Mouse (Mus musculus): ENCODE measurements around the gene Ice2. TPM values are rescaled to one million over a fixed set of nuclear protein-coding genes. Genes with fewer than 3 reads are reported as not detected.

Gene Ice2
- polyA plus RNA-seq, 1 experiment from 2014 or later, result 12.9 TPM

DNA sequence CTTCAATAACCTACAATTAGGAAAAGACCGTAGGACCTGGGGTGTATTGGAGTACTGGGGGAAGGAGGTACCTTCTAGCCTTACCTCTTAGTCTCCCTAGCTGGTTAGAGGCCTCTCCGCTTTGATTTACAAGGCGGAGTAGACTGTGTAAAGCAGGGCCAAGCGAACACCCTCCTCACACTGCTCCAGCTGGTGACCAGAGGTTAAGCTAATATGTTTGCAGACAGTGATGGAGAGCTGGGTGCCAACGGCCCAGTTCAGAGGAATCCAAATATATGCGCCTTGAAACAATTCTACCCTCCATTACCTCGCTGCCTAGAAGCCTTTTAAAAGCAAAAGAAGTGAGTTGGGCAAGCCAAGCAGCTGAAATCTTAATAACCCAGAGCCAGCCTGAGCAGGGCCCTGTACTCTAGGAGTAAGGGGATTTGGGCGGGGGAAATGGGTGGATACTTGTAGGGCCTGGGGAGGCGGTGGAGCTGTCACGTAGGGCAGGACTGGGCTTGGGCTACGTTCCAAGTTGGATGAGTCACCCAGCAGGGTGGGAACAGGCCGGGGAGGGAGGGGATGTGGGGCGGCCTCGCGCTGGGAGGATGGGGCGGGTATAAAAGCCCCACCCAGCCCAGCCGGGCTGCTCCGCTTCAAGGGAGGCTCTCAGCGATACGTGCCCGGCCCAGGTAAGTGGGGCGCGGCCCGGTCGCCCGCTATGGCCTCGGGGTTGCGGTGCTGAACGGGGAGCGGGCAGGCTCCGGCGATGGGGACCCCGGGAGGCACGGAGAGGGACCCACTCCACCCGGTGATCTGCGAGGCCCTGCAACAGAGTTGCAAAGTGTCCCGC, 55.6 kb downstream of the Ice2 start, which contains the start of gene Anxa2:
Gene Anxa2 (plus strand): TSS at position 555 of the 835 bp plus-strand sequence.
- Histone ChIP-seq H3K36me3 (ENCODE audit: control insufficient read depth, insufficient read depth, low read length) (no peaks in the 10 kb centered on the region), H3K27ac (ENCODE audit: low read depth, low read length) (peak within 1 kb of the TSS; percentile 52; the same call in 1 of the 2 replicates), H3K4me2 (ENCODE audit: low read length) (peak within 1 kb of the TSS; percentile 78), H3K27me3 (replicated peaks; ENCODE audit: control insufficient read depth, insufficient read depth, low read length) (0 out of 2 replicates have a peak, but pooled peaks cover 10% of the 10 kb centered on the region), H3K9ac (ENCODE audit: low read length) (peak within 1 kb of the TSS; percentile 62), H3K4me1 (ENCODE audit: control insufficient read depth, insufficient read depth, low read length) (peaks cover 3% of the 10 kb centered on the region; the same call in 1 of the 2 replicates), H3K4me3 (ENCODE audit: low read depth, low read length) (peak within 1 kb of the TSS; percentile 37), H3K9me3 (replicated peaks; ENCODE audit: control insufficient read depth, low read length) (no peaks in the 10 kb centered on the region)
- 10% methylated on average over 32 of the region's 37 CpGs for WGBS
- DNase-seq (ENCODE audit: low spot score) (peak; percentile 89), ATAC-seq (peak; percentile 89)

DNA sequence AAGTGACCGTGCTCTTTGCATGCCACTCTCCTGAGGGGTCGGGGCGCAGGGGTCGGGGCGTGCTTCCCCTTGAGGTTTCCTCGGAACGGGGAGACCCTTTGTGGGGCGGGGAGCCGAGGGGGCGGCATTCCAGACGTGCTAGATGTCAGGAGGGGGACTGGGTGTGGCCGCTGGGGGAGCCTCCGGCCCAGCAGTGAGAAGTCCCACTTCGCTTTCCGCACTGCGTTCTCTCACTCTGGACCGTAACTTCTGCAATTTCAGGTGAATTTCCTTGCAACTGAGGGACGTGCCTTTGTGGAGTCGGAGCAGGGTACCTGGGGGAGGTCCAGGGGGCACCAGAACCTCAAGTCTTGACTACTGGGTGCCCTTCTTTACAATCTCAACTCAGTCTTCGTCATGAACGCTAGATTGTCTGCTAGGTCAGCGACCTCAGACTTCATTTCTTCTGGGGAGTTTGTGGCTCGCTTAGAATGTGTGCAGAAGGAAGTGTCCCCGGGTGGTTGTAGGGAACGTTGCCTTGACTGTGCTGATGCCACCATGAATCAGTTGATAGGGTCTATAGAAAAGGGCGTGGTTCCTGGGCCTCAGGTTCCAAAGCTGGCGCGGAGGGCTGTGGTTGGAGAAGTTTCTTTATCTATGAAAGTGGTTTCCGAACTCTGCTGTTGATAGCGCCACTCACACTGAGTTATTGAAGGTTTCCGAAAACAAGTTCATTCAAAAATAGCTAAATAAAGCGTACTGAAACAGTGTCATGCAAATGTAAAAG, 56.4 kb downstream of the Ice2 start:
- Histone ChIP-seq H3K27me3 (replicated peaks; ENCODE audit: control insufficient read depth, insufficient read depth, low read length) (0 out of 2 replicates have a peak, but pooled peaks cover 10% of the 10 kb centered on the region), H3K27ac (ENCODE audit: low read depth, low read length) (peak overlapping the region; percentile 39; the same call in 1 of the 2 replicates), H3K9ac (ENCODE audit: low read length) (peak overlapping the region; percentile 62), H3K36me3 (ENCODE audit: control insufficient read depth, insufficient read depth, low read length) (no peaks in the 10 kb centered on the region), H3K4me1 (ENCODE audit: control insufficient read depth, insufficient read depth, low read length) (peaks cover 6% of the 10 kb centered on the region; the same call in 1 of the 2 replicates), H3K9me3 (replicated peaks; ENCODE audit: control insufficient read depth, low read length) (no peaks in the 10 kb centered on the region), H3K4me2 (ENCODE audit: low read length) (peak overlapping the region; percentile 78), H3K4me3 (ENCODE audit: low read depth, low read length) (peak overlapping the region; percentile 37)
- 8% methylated on average over 30 of the region's 32 CpGs for WGBS
- peak; percentile 40; the same call in 1 of the 2 replicates for ATAC-seq
- no peak for DNase-seq (ENCODE audit: low spot score)

DNA sequence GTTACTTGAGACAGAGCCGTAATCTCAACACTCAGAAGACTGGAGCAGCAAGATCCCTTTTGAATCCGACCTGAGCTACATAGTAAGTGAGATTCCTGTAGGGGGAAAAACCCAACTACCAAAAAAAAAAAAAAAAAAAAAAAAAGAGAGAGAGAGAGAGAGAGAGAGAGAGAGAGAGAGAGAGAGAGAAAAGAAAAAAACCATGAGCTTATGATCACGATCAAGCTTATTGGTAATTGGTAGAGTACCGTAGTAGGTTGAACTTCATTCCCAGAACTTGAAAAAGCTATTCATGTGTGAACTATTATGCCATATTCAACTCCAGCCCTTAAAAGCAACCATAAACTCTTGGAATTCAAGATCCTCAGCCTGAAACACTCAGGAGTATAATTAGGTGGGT, 57.0 kb downstream of the Ice2 start:
- 0 out of 2 replicates have a peak, but pooled peaks cover 10% of the 10 kb centered on the region for H3K27me3 ChIP-seq (replicated peaks; ENCODE audit: control insufficient read depth, insufficient read depth, low read length)
- ATAC-seq, result no peak
- 61% methylated on average over 4 of the region's 4 CpGs for WGBS
- DNase-seq (ENCODE audit: low spot score), result no peak
- H3K36me3 ChIP-seq (ENCODE audit: control insufficient read depth, insufficient read depth, low read length), result no peaks in the 10 kb centered on the region
- peaks cover 9% of the 10 kb centered on the region; the same call in 1 of the 2 replicates for H3K4me1 ChIP-seq (ENCODE audit: control insufficient read depth, insufficient read depth, low read length)
- H3K9ac ChIP-seq (ENCODE audit: low read length), result no peak overlapping the region
- peak overlapping the region; percentile 78; the same call in 1 of the 2 replicates for H3K4me2 ChIP-seq (ENCODE audit: low read length)
- H3K9me3 ChIP-seq (replicated peaks; ENCODE audit: control insufficient read depth, low read length), result no peaks in the 10 kb centered on the region
- H3K4me3 ChIP-seq (ENCODE audit: low read depth, low read length), result no peak overlapping the region
- no peak overlapping the region for H3K27ac ChIP-seq (ENCODE audit: low read depth, low read length)

DNA sequence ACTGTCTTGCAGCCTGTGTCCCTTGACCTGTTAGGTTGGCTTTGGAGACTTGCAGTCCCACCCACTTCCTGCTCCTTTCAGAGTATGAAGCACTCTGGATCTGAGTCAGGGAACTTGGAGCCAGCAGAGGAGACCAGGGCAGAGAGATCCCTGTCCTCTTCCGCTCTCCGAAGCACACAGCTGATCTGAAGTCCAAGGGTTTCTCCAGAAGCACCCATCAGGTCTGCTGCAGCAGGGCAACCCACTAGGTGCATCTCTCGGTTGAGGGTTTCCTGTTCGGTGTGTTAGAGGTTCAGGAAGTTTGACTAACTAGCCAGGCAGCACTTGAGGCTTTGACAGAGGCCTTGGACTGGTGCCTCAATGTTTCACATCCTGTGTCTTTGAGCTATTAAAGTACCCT, 57.7 kb downstream of the Ice2 start:
- Histone ChIP-seq H3K27ac (ENCODE audit: low read depth, low read length) (no peak overlapping the region), H3K9ac (ENCODE audit: low read length) (no peak overlapping the region), H3K36me3 (ENCODE audit: control insufficient read depth, insufficient read depth, low read length) (no peaks in the 10 kb centered on the region), H3K9me3 (replicated peaks; ENCODE audit: control insufficient read depth, low read length) (no peaks in the 10 kb centered on the region), H3K4me1 (ENCODE audit: control insufficient read depth, insufficient read depth, low read length) (peaks cover 9% of the 10 kb centered on the region; the same call in 1 of the 2 replicates), H3K4me2 (ENCODE audit: low read length) (no peak overlapping the region; the same call in 1 of the 2 replicates), H3K4me3 (ENCODE audit: low read depth, low read length) (no peak overlapping the region), H3K27me3 (replicated peaks; ENCODE audit: control insufficient read depth, insufficient read depth, low read length) (0 out of 2 replicates have a peak, but pooled peaks cover 10% of the 10 kb centered on the region)
- no peak for DNase-seq (ENCODE audit: low spot score)
- no peak for ATAC-seq
- 86% methylated on average over 4 of the region's 4 CpGs for WGBS

DNA sequence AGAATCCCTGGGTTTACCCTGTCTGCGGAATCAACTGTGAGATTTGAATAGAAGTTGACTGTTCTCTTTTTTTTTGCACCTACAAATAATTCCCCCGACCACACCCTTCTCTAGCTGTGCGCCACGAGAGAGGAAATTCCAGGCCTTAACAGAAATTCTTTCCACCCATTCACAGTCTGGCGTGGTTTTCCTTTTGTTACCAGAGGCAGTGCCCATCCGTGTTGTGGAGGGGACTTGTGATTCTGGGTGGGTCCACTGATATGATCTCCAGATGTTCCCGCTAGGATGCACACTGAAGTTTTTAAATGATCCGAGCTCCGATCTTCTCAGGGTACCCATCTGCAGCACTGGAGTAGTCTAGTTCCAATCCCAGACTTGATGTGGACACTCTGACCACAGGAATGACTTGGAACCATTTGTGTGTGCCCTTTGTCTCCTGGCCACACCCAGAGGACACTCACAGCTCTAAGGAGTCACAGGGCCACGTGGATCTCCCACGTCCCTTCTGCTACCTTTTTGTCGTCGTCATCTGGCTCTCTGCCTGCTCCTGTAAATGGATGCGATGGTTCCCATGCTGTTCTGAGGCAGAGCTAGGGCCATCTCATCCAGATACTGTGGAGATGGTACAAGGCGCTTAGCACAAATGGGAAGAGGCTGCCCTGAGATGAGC, 58.8 kb downstream of the Ice2 start:
- Histone ChIP-seq H3K4me2 (ENCODE audit: low read length) (no peak overlapping the region), H3K9ac (ENCODE audit: low read length) (no peak overlapping the region), H3K4me1 (ENCODE audit: control insufficient read depth, insufficient read depth, low read length) (peaks cover 9% of the 10 kb centered on the region; the same call in 1 of the 2 replicates), H3K36me3 (ENCODE audit: control insufficient read depth, insufficient read depth, low read length) (no peaks in the 10 kb centered on the region), H3K27me3 (replicated peaks; ENCODE audit: control insufficient read depth, insufficient read depth, low read length) (0 out of 2 replicates have a peak, but pooled peaks cover 10% of the 10 kb centered on the region), H3K9me3 (replicated peaks; ENCODE audit: control insufficient read depth, low read length) (no peaks in the 10 kb centered on the region), H3K27ac (ENCODE audit: low read depth, low read length) (no peak overlapping the region), H3K4me3 (ENCODE audit: low read depth, low read length) (no peak overlapping the region)
- DNase-seq (ENCODE audit: low spot score) (no peak), ATAC-seq (no peak)
- 84% methylated on average over 15 of the region's 15 CpGs for WGBS

DNA sequence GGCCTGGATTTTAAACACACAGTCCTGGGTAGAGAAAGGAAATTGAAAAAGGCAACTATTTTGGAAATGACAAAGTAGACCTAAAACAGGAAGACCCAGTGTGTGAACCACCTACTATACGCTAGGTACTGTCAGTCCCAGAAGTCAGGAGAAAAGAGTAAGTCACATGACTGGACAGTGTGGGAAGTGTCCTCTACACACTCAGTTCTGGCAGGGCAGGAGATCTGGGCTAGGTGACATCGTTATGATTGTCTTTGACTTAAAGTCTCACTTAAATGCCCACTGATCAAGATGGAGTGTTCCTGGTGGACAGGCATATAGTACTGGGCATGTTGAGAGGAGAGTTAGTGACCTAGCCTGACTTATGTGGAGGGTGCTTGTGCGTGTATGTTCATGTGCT, 59.4 kb downstream of the Ice2 start:
- H3K36me3 ChIP-seq (ENCODE audit: control insufficient read depth, insufficient read depth, low read length), result no peaks in the 10 kb centered on the region
- 0 out of 2 replicates have a peak, but pooled peaks cover 10% of the 10 kb centered on the region for H3K27me3 ChIP-seq (replicated peaks; ENCODE audit: control insufficient read depth, insufficient read depth, low read length)
- WGBS, result 94% methylated on average over 3 of the region's 3 CpGs
- no peaks in the 10 kb centered on the region for H3K9me3 ChIP-seq (replicated peaks; ENCODE audit: control insufficient read depth, low read length)
- no peak overlapping the region for H3K4me3 ChIP-seq (ENCODE audit: low read depth, low read length)
- H3K4me2 ChIP-seq (ENCODE audit: low read length), result no peak overlapping the region
- H3K27ac ChIP-seq (ENCODE audit: low read depth, low read length), result no peak overlapping the region
- H3K9ac ChIP-seq (ENCODE audit: low read length), result no peak overlapping the region
- no peak for ATAC-seq
- DNase-seq (ENCODE audit: low spot score), result no peak
- H3K4me1 ChIP-seq (ENCODE audit: control insufficient read depth, insufficient read depth, low read length), result peaks cover 9% of the 10 kb centered on the region; the same call in 1 of the 2 replicates

DNA sequence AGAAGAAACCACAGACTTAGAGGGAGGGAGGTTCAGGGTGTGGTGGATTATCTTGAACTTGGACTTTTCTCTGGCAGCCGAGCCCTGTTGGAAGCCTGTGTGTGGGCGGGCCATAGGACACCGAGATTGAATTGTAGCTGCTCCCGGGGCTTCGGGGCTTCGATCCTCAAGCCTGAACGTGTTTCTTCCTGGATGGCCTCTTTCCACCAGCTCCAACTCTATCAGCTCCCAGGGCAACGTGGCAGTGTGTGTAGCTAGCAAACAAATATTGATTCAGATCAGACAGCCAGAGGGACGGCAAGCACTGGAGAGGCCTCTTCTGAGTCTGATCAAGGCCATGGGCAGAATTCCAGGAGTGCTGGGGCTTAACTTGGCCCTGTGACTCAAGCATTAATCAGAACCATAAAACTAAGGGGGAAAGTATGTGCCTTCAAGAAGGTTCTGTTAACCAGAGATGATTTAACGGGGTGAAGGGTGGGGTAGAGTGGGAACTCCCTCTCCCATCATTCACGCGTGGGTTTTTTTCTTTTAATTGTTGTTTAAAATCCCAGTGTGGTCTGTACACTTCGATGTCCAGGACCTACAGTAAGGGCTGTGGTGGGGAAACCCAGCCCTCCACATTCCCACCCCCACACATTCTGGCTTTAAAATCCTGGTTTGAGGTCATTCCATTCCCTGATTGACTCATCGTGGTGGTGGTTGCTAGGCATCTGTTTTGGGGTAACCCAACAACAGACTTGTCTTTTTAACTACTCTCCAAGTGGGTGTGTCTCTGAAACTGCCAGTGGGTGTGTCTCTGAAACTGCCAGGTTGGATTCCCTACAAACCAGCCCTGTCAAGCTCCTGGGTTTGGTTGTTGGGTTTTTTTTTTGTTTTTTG, 60.3 kb downstream of the Ice2 start:
- H3K4me3 ChIP-seq (ENCODE audit: low read depth, low read length), result no peak overlapping the region
- WGBS, result 62% methylated on average over 14 of the region's 14 CpGs
- ATAC-seq (no peak), DNase-seq (ENCODE audit: low spot score) (peak; percentile 43)
- H3K27ac ChIP-seq (ENCODE audit: low read depth, low read length), result 0 out of 2 replicates have a peak overlapping the region, but pooled peaks have one; percentile 14
- H3K4me1 ChIP-seq (ENCODE audit: control insufficient read depth, insufficient read depth, low read length), result peaks cover 9% of the 10 kb centered on the region; the same call in 1 of the 2 replicates
- 0 out of 2 replicates have a peak, but pooled peaks cover 10% of the 10 kb centered on the region for H3K27me3 ChIP-seq (replicated peaks; ENCODE audit: control insufficient read depth, insufficient read depth, low read length)
- H3K36me3 ChIP-seq (ENCODE audit: control insufficient read depth, insufficient read depth, low read length), result no peaks in the 10 kb centered on the region
- H3K4me2 ChIP-seq (ENCODE audit: low read length), result no peak overlapping the region
- H3K9ac ChIP-seq (ENCODE audit: low read length), result no peak overlapping the region
- H3K9me3 ChIP-seq (replicated peaks; ENCODE audit: control insufficient read depth, low read length), result no peaks in the 10 kb centered on the region

Data from forebrain, embryonic 14.5 days (tissue).